Mouse (Mus musculus) urinary bladder, adult 18-20 months (tissue): ENCODE results near the gene Lrit3.
A peak's percentile ranks its signal among the peaks of the same experiment; 100 is the strongest.
"Not testable (repeated sequence)": the region's sequence is repeated elsewhere in the genome, so short reads cannot be mapped to it uniquely, and the experiment has no call there.

Source experiments
- DNase-seq, 2 experiments: peaks; one replicate each; pipeline ENCODE4 v3.0.0; 2022; ENCODE audit warnings: low spot score in 2 of 2, mixed read lengths in 2 of 2

Lrit3 gene

DNA sequence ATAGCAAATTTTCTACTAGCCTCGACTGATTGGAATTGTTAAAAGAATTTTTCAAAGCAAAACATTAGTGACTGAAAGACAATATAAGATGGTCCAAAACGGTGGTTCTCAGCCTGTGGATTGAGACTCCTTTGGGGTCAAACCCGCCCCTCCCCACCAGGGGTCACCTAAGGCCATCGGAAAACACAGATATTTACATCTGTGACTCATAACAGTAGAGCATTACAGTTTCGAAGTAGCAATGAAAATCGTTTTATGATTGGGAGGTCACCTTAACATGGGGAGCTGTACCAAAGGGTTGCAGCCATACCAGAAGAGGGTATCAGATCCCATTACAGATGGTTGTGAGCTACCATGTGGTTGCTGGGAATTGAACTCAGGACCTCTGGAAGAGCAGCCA, 32.6 kb downstream of the Lrit3 start:
- no peak for DNase-seq

DNA sequence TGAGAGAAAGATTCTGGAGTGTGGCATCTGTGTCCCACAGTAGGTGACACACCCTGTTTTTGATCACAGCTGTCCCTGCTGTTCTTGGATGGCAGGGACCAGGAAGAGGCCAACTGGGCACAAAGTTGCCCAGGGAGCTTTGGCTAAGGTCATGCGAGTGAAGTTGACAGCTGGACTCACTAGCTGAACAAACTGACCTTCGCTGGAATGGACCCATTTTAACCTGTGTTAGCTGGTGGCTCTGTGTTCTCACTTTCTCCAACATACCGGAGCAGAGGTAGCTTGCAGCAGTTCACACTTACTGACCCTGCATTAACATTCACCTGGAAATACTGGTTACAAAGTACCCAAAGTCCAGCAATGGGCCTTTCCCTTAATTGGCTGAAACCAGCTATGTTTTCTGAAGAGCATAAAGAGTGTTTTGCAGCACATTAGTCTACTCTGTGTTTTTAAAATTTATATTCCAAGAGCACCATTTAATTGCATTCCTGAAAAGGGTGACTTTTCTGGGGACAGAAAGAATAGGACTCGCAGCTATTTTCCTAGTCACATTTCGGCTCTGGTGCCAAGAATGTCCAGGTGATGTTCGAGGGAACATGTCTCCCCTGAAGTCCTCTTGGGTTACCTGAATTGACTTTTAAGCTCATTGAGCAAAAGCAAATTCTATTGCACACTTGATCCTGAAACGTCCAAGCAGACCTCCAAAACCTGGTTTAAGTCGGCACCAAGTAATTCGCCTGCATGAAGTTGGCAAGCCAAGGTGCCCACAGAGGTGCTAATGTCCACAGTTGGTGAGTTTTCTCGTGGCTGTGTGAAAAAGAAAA, 36.6 kb downstream of the Lrit3 start:
- no peak for DNase-seq

- DNase-seq = no peak
Measured at GRCm38 (mm10) chr3:129766106-129766505, 37.7 kb downstream of the Lrit3 start.

DNA sequence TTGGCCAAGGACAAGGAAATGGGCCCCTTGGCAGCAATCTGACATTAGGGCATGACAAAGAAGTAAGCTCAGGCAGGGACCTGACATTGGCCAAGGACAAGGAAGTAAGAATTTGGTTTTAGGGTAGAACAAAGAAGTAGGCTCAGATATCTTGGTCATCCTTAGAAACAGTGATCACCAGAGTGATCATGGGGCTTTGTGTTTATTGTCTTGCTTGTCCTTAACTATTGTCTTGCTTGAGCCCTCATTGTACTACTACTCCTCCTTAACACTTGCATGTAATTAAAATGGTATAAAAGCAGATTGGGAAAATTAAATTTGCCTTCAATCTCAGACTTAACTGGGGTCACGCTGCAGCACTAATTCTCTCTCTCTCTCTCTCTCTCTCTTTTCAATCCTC, 46.2 kb downstream of the Lrit3 start:
- DNase-seq = not testable (repeated sequence)

DNA sequence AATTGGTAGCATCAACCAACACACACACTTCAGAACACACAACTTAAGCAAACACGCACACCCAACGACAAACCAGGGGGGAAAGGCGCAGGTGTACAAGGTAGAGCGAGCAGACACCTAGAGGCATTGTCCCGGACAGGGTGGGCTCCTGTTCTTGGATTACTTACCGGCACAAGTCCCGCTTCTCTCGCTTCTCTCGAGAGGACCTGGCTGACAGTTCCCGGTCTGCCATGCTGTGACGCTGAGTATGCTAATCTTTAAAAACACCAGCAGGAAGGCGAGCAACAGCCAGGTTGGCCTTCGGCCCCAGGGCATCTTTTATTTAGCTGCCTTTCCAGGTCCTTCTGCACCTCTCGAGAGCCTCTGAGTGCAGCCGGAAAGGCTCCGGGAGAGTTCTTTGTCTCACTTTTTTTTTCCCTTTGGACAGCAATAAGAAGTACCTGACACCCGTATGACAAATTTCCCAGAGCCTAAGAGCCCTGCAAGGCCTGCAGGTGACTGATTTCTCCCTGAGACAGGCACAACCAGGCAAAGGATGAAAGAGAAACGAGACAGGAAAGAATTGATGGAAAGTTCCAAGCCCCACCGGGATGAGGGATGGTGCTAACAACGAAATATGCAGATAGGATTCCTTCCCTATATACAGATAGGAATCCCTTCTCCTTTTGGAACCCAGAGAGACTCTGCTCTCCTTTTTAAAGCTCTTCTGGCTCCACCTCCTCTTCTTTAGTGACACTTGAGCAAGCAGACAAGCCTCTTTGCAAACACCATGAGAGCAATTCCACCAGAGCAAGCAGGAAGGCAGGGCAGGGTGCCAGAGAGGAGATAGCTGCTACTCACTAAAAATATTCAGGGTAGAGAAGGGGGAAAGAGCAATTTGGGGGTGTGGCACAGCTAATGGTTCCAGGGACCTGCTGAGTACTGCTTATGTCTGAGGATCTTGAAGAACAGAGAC, 48.9 kb downstream of the Lrit3 start, which contains the start of gene Egf:
TSS of gene Egf (minus strand) at position 667 of the 955 bp plus-strand sequence.
- no peak for DNase-seq

DNA sequence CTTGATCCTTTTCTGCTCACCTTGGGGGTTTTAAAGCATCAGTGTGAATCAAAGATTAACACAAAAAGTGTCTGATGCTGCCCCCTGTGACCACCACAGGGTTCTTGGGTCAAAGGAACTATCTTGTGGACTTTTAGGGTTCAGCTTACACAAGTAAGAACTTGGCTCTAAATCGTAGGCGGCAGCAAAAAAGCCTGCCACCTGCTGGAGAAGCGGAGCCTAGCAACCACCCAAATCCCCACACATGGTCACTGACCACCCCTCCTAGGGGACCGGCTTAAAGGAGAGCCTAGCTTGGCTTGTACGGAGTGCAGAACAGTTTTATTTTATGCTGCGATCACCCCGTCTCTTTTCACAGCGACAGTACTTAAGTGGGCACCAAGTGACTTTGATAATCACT, 59.0 kb downstream of the Lrit3 start:
- peak in 1 of 2 experiments; percentile 16 for DNase-seq

- no peak for DNase-seq
Measured at GRCm38 (mm10) chr3:129742781-129743180, 61.0 kb downstream of the Lrit3 start.

GRCm38 (mm10) chr3:129738291-129739183, 65.3 kb downstream of the Lrit3 start:
- DNase-seq = no peak
